Mouse (Mus musculus): ENCODE data around the gene Ank3.

The Ank3 gene

DNA sequence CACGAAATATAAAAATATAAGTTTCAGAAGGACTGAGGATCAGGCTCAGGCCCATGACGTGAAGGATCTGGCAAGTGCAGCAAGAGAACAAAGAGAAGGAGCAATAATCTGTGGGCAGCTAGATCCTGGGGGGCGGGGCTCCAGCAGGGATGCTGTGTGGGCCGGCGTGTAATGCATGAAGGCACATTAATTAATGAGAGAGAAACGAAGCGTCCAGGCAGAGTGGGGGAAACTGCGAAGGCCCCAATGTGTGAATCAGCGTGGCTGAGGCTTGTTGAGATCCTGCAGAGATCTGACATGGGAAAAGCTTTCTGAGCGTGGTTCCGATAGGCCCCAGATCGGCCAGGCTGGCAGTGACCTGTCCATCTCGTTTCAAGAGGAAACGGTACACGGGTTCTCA is 279.7 kb downstream of the Ank3 start:
- DNase-seq, result no peak

DNA sequence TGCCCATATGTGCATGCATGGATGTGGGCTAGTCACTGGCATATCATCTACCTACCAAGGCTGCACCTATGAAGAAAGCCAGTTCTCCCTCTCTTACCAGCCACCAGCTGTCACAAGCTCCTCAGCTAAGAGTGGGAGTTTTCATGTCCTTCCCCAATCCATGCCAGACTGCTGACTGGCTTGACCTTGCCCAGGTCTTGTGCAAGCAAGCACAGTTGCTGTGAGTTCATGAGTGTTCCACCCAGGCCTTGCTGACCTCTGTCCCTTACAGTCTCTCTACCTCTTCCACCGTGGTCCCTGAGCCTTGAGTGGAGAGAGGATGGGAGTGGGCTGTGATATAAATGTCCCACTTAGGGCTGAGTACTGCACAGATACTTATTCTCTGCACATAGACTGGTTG is 287.8 kb downstream of the Ank3 start:
- no peak for DNase-seq

DNA sequence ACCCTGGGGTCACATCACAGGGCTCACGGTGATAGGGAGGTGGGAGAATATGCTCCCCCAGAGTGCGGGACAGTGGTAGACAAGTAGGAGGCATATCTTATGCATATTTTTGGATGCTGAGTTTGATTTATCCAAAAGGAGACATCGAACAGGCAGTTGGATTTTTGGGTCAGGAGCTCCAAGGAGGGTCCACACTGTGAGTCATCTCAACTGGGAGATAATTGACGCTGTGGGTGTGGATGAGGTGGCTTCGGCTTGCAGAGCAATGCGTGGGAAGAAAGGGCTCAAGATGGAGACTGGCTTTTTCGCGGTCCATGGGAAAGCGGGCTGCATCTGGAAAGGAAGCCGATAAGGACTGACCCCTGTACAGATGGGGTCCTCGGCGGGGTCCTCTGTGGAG is 290.5 kb downstream of the Ank3 start:
- DNase-seq, result no peak

DNA sequence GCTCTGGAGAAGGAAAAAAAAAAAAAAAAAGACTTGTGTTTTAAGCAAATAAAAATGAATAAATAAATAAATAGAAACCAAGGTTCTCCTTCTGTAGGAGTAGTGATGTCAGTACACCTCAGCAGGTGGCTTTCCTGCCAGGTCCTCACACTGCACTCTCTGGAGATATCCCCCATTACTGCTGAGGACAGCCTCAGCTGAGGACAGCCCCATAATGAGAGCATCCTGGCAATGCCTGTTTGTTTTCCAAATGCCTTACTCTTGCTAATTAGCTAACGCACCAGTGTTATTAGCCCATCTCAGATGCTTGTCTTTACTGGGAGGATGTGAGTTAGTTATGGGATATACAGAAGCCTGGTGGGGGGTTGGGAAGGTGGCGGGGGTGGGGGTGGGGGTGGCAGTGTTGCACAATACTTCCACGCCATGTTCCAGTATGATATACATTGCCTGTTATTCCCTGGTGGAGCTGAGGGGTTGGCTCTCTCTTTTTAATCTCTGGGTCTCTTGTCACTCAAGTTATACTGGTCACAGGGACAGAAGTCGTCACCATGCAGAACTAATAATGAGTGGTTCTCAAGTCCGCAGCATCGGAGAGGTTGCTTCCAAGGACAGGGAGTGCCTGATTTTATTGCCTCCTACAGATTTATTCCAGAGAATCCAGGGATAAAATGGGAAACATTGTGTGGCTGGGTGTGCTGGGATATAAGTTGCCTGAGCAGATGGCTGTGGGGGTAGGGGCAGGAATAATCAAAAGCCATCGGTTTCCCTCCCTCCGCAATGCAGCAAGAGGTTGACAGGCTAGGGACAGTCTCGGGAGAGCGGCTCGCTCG is 291.8 kb downstream of the Ank3 start:
- DNase-seq, result no peak

DNA sequence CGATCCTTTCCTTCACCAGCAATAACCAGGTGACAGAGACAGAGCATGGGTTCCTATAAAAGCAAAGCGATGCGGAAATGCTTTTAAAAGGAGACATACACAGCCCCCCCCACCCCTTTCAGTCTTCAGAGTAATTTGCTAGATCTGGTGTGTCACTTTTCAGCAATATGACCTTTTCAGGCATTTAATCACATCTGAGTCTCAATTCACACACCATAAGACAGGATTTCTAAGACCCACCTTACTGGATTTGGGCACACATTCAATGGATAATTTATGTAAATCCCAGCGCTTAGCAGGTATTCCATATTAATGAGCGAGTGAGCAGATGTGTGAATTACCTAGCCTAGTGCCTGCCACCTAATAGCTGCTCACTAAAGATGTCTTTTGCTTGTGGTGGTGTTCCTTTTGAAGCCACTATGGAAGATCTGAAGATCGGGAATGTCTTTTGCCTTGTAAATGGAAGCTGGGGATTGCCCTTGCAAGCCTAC is 292.4 kb downstream of the Ank3 start:
- DNase-seq, result no peak

DNA sequence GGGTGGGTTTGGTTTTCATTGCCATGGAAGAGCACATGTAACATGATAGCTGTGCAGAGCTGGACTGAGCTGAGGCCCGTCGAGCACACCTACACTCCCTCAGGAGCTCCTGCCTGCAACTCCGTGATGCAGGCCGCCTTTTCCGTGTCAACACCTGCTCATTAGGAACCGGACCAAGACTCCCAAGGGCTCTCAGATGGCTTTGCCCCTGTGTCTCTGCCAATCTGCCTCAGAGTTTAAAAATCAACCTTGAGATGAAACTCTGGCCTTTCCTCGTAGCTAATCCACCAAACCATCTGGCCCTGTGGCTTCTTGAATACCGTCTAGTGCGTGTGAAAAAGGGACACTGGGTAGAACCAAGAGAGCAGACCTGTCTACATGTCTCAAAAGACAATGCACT is 297.4 kb downstream of the Ank3 start:
- peak; percentile 43 to 56 for DNase-seq

DNA sequence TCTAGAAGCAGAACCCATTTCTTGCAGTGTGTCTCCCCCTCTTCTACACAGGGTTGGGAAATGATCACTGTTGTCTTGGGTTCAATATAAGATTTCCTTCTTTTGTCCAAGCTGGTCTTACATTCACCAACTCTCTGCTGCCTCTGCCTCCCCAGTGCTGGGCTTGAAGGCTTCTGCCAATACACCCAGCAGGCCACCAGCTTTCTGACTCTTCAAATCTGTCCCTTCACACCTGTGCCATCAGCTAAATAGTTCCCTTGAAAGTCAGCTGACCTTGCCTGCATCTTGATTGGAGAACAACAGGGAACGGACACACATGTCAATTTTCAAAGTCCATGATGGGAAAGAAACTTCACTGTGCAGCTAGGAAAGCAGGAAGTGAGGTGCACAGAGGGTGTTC is 300.1 kb downstream of the Ank3 start:
- no peak for DNase-seq

DNA sequence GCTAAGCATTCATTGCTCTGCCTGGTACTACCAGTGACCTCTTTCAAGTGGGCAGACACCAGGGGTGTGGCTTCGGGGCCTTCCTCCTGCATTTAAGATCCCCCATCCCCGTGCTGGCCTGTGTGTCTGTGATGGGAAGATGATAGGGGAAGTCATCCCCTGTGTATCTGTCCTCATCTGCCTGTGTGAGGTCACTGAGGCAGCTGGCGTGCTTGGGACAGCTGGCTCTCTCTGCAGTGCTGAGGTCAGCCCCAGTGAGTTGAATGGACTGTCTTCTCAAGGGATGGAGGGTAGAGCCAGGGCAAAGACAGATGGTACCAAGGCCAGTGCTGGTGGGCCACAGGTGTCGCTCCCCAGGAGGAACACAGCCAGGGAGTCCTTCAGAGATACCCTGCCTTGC is 302.7 kb downstream of the Ank3 start:
- DNase-seq, result no peak

DNA sequence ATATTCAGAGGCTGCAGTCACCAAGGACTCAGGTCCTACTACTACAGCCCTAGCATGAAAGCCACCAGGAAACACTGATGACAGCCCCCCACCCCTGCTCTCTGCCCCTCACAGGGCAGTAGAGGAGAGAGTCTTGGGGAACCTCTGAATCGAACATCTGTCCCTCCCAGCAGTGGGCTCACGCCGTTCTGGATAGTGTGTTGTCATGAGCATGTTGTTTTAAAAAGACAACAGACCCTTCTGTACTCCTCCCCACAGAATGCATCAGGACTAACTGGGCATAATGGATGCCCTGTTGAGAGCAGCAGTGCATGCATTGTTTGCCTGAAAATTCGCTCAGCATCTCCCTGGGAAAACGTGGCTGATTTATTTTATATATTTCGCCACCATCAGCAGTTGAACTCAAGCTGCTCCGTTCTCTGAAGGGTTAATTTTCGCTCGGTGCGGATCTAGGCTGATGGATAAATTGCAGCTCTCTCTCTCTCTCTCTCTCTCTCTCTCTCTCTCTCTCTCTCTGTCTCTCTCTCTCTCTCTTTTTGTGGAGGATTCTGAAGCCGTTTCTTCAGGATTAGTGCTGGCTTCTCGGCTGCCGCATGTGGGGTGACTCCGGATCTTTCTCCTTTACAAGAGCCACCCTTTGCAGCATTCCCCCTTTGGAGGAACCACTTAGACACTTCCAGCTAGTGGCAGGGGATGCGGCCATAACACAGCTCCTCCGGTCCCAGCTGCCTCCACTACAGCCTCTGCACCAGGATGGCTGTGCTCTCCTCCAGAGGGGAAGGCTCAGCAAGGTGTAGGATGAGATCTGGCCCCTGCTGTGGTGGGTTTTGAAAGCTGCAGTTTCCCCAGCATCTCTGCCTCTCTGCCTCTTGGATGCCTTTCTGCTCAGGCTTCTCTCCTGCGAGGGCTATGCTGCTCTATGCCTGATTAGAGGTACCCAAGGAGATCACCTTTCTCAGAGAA is 307.5 kb downstream of the Ank3 start:
- DNase-seq, result no peak

DNA sequence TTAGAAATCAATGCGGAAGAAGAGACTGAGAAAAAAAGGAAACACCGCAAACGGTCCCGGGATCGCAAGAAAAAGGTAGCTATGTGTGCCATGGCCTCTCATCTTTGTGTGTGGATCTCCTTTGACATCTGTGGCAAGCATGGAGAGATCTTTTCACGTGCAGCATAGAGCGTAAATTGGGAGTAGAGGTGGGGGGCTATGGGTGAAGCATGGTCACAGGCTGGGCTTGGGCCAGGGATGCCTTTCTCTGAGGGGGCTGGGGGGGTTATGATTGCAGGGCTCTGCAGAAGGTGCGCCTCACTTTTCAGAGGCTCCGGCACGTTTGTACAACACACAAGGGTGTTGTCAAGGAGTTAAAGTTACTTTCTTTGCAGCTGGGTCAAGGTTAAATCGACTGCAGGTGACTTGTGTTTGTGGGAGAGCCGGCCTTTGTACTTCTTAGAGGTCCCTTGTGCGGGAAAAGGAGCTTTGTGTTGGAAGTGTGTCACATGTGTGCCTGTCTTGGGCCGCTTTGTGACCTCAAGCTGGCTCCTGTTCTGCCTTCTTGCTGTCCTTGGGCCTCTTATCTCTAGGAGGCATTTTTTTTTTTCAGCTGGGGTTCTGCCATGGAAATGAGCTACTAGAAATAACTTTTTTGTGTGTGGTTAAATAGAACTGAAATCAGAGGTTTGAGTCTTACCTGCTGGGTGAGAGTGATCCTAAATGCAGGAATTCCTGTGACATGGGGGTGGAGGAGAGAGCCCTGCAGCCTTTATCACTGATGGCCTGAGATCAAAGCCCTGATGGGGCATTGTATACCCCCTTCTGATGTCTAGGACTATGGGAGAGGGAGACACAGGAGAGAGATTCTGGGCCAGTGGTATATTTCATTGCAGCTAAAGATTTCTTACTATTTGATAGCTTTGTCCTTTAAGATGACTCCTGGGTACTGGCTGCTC is 308.5 kb downstream of the Ank3 start:
- no peak for DNase-seq

DNA sequence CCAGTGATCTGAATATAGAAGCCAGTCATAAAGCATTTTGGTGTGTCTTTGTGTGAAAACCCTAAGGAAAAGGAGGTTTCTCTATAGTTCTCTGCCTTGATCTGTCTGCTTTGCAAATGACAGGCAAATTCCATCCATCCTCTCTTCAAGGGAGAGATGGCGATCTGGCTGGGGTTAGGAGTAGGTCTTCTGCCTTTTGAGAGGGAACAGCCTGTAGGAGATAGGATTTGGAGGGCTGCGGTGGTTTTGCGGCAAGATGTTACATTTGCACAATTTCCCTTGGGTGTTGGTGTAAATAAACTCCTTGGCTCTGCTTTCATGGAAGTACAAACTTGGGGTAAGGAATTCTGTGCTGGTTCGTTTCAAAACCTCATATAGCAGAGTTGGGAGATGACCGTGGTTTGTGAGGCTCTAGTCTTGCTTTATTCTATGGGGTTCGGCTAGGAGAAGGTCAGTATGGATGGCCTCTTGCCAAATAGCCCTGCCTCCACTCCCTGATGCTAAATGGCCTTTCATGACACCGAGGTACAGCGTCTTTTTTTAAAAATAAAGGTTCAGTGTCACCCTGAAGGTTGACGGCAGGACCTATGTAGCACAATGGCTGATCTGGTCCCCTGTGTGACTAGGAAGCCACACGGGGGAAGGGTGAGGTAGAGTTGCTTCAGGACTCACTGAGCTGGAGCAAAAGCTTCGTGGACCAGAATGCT is 309.4 kb downstream of the Ank3 start:
- DNase-seq, result no peak

DNA sequence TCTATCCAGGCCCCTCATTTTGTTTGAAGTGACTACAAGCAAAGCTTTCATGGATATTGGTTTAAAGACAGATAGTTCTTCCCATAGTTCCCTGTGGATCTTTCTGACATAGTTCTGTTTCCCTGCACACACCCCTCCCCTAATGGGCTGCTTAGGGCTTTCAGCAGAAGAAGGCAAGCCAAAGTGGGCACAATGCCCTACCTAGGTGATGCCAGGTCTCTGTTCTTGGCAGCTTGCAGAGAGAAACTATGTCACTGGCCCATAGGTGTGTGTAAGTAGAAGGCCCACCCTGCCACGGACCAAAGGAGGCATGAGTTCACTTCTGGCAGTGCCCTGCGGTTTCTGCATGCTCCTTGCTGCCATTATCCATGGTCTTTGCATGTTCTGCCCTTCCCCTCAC is 311.1 kb downstream of the Ank3 start:
- DNase-seq, result no peak

DNA sequence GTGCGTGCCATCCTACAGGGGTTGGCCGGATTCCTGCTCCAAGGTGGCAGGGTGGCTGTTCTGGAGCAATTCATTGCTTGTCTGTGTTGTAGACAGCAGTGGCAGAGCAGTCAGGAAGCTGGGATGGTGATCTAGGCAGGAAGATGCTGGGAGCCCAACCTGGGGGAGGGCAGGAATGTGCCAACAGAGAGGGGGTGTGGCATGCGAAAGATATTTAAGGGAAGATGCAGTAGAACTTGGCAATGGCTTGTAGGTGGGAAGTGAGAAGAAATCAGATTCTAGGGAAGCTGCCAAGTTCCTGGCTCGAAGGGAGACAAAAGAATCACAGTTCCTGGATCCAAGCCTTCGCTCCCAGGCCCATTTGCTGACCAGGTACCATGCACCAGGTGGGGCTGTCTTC is 312.2 kb downstream of the Ank3 start:
- DNase-seq, result no peak

DNA sequence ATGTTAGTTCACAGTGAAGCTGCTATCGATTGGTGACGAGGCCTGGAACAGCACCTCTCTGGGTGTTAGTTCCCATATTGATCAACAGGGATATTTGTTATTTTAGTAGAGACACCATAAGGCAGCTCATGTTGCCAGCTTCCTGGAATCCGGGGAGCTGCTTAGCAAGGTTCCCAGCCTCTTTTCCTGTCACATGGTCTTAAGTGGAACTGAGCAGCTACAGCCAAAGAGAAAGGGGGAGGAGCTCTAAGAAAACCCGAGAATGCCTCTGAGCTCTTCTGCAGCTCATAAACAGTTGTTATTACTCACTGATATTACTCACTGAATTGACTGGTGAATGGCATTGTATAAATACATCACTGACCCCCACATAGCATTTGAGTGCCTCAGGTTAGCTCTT is 318.3 kb downstream of the Ank3 start:
- no peak for DNase-seq

DNA sequence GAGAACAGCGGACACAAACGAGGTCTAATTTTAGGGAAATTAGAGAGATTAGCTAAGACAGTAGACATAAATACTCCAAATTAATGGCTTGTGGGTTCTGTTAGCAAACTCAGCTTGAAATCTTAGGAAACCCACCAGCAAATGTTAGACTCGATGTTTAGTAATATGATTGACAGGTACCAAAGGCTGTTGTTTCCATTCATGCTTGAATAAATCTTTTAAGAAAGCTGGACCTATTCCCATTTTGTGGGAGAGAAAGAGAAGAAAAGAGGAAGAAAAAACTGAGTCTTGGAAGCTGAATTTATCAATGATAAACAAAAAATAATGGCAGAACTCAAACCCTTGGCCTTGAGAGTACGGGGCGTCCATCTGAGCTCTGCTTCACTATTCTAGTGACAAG is 320.8 kb downstream of the Ank3 start:
- no peak for DNase-seq

DNA sequence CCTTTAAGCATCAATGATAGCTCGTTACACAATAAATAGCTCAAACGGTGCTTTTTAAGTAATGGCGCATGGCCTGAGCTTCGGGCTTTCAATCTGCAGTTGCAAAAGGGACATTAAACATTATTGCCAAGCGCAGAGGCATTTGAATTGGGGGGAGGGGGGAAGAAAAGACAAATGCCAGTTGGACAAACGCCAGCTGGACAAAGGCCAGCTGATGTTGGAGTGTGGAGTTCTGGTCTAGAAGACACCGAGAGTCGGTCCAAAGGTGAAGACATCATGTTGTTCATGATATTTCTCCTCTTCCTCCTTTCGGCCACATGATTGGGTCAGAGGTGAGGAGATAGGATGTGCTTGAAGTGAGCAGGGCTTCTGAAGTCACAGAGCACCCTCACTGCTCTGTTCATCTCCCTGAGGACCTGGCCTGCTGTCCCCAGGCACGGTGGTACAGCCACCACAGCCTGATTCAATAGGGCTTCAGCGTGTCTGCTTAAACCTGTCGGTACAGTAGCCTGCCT is 321.4 kb downstream of the Ank3 start:
- DNase-seq, result peak; percentile 62 to 77

DNA sequence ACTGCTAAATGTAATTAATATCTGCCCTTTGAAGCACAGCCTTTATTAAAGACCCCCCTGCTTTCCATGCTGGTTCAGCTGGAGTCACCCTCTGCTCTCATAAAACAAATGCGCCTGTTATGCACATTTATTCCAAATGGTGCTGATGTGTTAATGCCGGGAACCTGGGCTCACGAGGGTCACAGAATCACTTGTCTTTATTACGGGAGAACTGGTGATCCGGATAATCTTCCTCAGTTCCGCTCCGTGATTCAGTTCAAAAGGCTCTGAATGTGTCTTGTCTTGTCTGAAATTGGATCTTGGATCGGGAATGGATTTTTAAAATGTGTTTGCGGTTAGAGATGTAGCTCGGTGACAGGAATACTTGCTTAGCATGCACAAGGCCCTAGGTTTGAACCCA is 321.9 kb downstream of the Ank3 start:
- DNase-seq, result peak; percentile 21 to 30

DNA sequence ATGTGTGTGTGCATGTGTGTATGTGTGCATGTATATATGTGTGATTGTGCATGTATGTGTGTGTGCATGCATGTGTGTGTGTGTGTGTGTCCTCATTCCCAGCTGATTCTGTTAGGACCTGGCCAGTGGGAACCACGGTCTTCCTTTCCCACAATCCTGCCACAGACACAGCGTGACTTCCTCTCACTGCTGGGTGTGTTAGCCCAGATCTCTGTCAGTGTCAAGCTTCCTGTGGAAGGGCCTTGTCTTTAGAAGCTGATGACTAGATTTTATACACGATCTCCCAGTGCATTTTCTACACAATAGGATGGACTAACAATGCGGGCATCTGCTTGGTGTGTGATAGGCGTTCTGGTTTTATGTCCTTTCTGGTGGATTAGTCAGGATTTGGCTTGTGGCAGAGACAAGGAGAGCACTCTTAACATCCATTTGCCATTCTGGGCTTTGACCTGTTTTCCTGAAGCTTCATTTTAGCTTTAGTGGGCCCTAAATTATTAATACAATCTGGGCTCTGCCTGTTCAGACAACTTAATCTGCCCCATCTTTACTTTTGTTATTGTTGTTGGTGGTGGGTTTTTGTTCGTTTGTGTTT is 322.4 kb downstream of the Ank3 start:
- DNase-seq, result no peak

DNA sequence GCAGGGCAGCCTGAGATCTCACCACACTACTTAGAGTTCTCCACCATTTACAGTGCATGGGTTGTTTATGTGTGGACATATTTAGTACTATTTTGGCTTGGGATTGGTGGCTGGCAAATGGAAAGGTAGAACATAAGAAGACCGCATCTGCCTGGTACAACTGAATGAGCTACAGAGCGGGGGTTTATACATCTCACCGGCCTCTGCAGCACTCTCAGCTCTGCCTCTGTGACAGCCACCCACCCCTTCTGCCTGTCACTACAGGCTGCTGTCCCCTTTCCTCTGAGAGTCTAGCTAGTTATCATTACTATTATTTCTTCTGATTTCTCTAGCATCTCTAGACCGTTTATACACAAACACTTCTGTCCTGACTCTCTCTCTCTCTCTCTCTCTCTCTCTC is 325.6 kb downstream of the Ank3 start:
- DNase-seq, result no peak

DNA sequence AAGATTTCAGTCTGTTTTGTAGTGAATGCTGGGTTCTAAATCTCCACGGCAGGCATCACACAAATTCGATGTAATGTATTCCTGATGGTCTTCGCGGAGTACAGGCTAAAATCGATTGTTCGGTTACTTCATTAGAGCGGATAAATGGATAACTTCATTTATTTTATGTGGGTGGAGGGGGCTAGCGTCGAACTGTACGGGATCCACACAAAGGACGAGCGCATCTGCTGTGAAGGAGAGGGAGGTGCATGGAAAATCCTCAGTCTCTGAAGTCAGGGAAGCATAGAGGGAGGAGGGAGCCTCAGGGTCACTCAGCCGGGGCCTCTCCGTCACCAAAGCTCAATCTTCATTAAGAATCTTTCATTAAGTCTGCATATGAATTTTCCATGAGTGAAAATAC is 326.5 kb downstream of the Ank3 start:
- no peak for DNase-seq

DNA sequence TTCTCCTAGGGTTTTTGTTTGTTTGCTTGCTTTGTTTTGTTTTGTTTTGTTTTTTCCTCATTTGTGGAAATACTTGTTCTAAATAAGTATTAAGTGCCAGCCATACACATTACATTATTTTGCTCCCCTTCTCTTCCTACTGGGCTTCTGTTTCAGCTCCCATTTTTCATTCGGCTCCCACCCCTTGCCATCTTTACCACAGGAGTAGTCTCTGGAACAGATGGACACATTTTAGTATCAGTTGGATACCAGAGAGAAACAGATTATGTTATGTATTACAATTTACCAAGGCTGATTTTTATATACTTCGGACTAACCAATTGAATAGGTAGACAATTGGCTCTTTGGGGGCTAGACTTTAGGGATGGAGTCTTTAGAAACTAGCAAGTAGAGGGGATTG is 327.7 kb downstream of the Ank3 start:
- no peak for DNase-seq
